Comparison of ENCODE assay signal across 9 mouse cellular contexts in the genomic region with DNA sequence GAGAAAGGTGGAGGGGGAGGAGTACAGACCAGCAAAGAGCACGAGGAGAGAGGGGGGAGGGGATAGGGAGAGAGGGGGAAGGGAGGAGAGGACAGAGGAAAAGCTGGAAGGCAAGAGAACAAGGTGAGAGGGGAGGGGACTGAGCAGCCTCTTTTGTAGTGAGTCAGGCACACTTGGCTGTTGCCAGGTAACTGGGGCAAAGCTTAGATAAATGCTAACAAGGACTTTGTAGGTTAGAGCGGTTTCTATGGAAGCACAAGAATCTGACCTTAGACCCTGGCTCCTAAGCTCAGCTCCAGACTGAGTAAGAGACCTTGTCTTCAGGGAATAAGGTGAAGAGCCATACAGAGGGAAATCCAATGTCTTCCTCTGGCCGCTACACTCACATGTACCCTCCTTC. TPM values are rescaled to one million over a fixed set of nuclear protein-coding genes. Genes with fewer than 3 reads are reported as not detected.
DNase-seq lines count a peak whose midpoint lies in the region; ATAC-seq and TF ChIP-seq lines count a peak whose summit lies in the region.
"Had no signal": no experiment of that assay in that cellular context is flagged by ENCODE, and none has a peak within 500 bp of the region (broad histone marks: within the 10 kb centered on the region; RNA-seq: fewer than 3 reads in every experiment).

No protein-coding gene starts in this region.

- TF ChIP-seq CTCF in thymus, adult 2 months (IDR thresholded peaks at IDR 0.05; ENCODE audit: borderline replicate concordance, control insufficient read depth, extremely low read depth, insufficient read depth, low read length, poor library complexity), result no peak

- WGBS in embryonic facial prominence, embryonic 11.5 days, result 27% methylated on average over 3 of the region's 3 CpGs
- 42% methylated on average over 3 of the region's 3 CpGs for WGBS in kidney, embryonic 15.5 days
- WGBS in midbrain, embryonic 10.5 days, result 15% methylated on average over 3 of the region's 3 CpGs
- WGBS in thymus, adult 2 months, result 93% methylated on average over 3 of the region's 3 CpGs

- H3K27me3 ChIP-seq in embryonic facial prominence, embryonic 11.5 days (ENCODE audit: control insufficient read depth, insufficient read depth, low read length), result no peaks in the 10 kb centered on the region
- no peaks in the 10 kb centered on the region for H3K27me3 ChIP-seq in kidney, embryonic 15.5 days
- no peaks in the 10 kb centered on the region for H3K27me3 ChIP-seq in midbrain, embryonic 10.5 days (ENCODE audit: low read depth, poor library complexity, severe bottlenecking)
- H3K27me3 ChIP-seq in thymus, adult 2 months (ENCODE audit: control insufficient read depth, insufficient read depth, low read length), result no peaks in the 10 kb centered on the region
- H3K27me3 ChIP-seq: embryonic facial prominence, embryonic 12.5 days had no signal

- no peaks in the 10 kb centered on the region for H3K4me1 ChIP-seq in embryonic facial prominence, embryonic 11.5 days (ENCODE audit: control insufficient read depth, insufficient read depth, low read length)
- no peaks in the 10 kb centered on the region for H3K4me1 ChIP-seq in kidney, embryonic 15.5 days
- H3K4me1 ChIP-seq in midbrain, embryonic 10.5 days, result peaks cover 15% of the 10 kb centered on the region
- no peaks in the 10 kb centered on the region for H3K4me1 ChIP-seq in thymus, adult 2 months (replicated peaks; ENCODE audit: control insufficient read depth, insufficient read depth, low read length)
- H3K4me1 ChIP-seq: embryonic facial prominence, embryonic 12.5 days had no signal

- no peak overlapping the region for H3K4me2 ChIP-seq in embryonic facial prominence, embryonic 11.5 days (ENCODE audit: low read depth, low read length)
- no peak overlapping the region for H3K4me2 ChIP-seq in kidney, embryonic 15.5 days
- H3K4me2 ChIP-seq: embryonic facial prominence, embryonic 12.5 days had no signal

- H3K9ac ChIP-seq in embryonic facial prominence, embryonic 11.5 days (replicated peaks; ENCODE audit: low read length), result no peak overlapping the region
- H3K9ac ChIP-seq in kidney, embryonic 15.5 days, result no peak overlapping the region
- H3K9ac ChIP-seq: embryonic facial prominence, embryonic 12.5 days had no signal

- TF ChIP-seq POLR2A in thymus, adult 2 months (IDR thresholded peaks at IDR 0.05; ENCODE audit: control insufficient read depth, extremely low read depth, insufficient read depth, low read length, poor library complexity), result no peak

- H3K9me3 ChIP-seq in embryonic facial prominence, embryonic 11.5 days (replicated peaks; ENCODE audit: control insufficient read depth, low read length), result no peaks in the 10 kb centered on the region
- no peaks in the 10 kb centered on the region for H3K9me3 ChIP-seq in kidney, embryonic 15.5 days (replicated peaks)
- H3K9me3 ChIP-seq in midbrain, embryonic 10.5 days (replicated peaks), result no peaks in the 10 kb centered on the region
- H3K9me3 ChIP-seq: embryonic facial prominence, embryonic 12.5 days had no signal

- H3K36me3 ChIP-seq in embryonic facial prominence, embryonic 11.5 days (replicated peaks; ENCODE audit: control insufficient read depth, insufficient read depth, low read depth, low read length), result no peaks in the 10 kb centered on the region
- H3K36me3 ChIP-seq in kidney, embryonic 15.5 days, result peaks cover 3% of the 10 kb centered on the region; the same call in 1 of the 2 replicates
- peaks cover 1% of the 10 kb centered on the region for H3K36me3 ChIP-seq in midbrain, embryonic 10.5 days
- H3K36me3 ChIP-seq in thymus, adult 2 months (ENCODE audit: control insufficient read depth, insufficient read depth, low read length), result no peaks in the 10 kb centered on the region
- H3K36me3 ChIP-seq: embryonic facial prominence, embryonic 12.5 days had no signal

- DNase-seq in R1 (ENCODE audit: low read depth, low spot score), result peak; percentile 96
- DNase-seq in embryonic facial prominence, embryonic 11.5 days (ENCODE audit: low spot score), result peak; percentile 16
- peak; percentile 52 for DNase-seq in midbrain, embryonic 10.5 days (ENCODE audit: low spot score)
- no peak for DNase-seq in cerebellum, postnatal 14 days
- DNase-seq in thymus, postnatal 14 days, result no peak
- no peak for DNase-seq in ovary, adult 18-20 months (ENCODE audit: low spot score)
- DNase-seq in thymus, adult 2 months, result no peak

- ATAC-seq in embryonic facial prominence, embryonic 11.5 days (replicated peaks; ENCODE audit: insufficient number of reproducible peaks, low FRiP score, low TSS enrichment, low read depth), result 0 out of 2 replicates have a peak, but pooled peaks have one; percentile 67
- peak; percentile 67 for ATAC-seq in kidney, embryonic 15.5 days (replicated peaks; ENCODE audit: low FRiP score)

- no peak overlapping the region for H3K27ac ChIP-seq in embryonic facial prominence, embryonic 11.5 days (replicated peaks; ENCODE audit: low read depth, low read length)
- H3K27ac ChIP-seq in kidney, embryonic 15.5 days, result no peak overlapping the region
- no peak overlapping the region for H3K27ac ChIP-seq in midbrain, embryonic 10.5 days (replicated peaks)
- no peak overlapping the region for H3K27ac ChIP-seq in thymus, adult 2 months (ENCODE audit: control insufficient read depth, insufficient read depth, low read length)
- H3K27ac ChIP-seq: embryonic facial prominence, embryonic 12.5 days had no signal

- no peak overlapping the region for H3K4me3 ChIP-seq in embryonic facial prominence, embryonic 11.5 days (ENCODE audit: low read depth, low read length)
- no peak overlapping the region for H3K4me3 ChIP-seq in kidney, embryonic 15.5 days (replicated peaks)
- no peak overlapping the region for H3K4me3 ChIP-seq in midbrain, embryonic 10.5 days
- no peak overlapping the region for H3K4me3 ChIP-seq in thymus, adult 2 months (ENCODE audit: control insufficient read depth, insufficient read depth, low read length)
- H3K4me3 ChIP-seq: embryonic facial prominence, embryonic 12.5 days had no signal

RNA-seq across cellular contexts. Expression of a gene that starts 21.7 kb away (rescaled TPM):
- 6.5 and 8.4 TPM in 2 replicates for polyA plus RNA-seq in embryonic facial prominence, embryonic 11.5 days (2014; fragmentation: Nextera tagmentation; extraction: Ambion mirVana)
- 2.6 and 5.2 TPM in 2 replicates for polyA plus RNA-seq in kidney, embryonic 15.5 days (2015; fragmentation: Nextera tagmentation; extraction: Ambion mirVana)
- 4.1 and 5.0 TPM in 2 replicates for polyA plus RNA-seq in midbrain, embryonic 10.5 days (2016; fragmentation: Nextera tagmentation; extraction: Ambion mirVana)
- polyA plus RNA-seq in thymus, adult 2 months (2012; rRNA removed), result not detected in 2 replicates

RNA-seq across cellular contexts. Expression of a gene that starts 51.4 kb away (rescaled TPM):
- 24.7 and 27.0 TPM in 2 replicates for polyA plus RNA-seq in embryonic facial prominence, embryonic 11.5 days (2014; fragmentation: Nextera tagmentation; extraction: Ambion mirVana)
- polyA plus RNA-seq in kidney, embryonic 15.5 days (2015; fragmentation: Nextera tagmentation; extraction: Ambion mirVana), result 27.3 and 29.6 TPM in 2 replicates
- 17.2 and 20.0 TPM in 2 replicates for polyA plus RNA-seq in midbrain, embryonic 10.5 days (2016; fragmentation: Nextera tagmentation; extraction: Ambion mirVana)
- 13.3 and 17.7 TPM in 2 replicates for polyA plus RNA-seq in thymus, adult 2 months (2012; rRNA removed)

RNA-seq across cellular contexts. Expression of a gene that starts 55.0 kb away (rescaled TPM):
- 108 and 121 TPM in 2 replicates for polyA plus RNA-seq in embryonic facial prominence, embryonic 11.5 days (2014; fragmentation: Nextera tagmentation; extraction: Ambion mirVana)
- polyA plus RNA-seq in kidney, embryonic 15.5 days (2015; fragmentation: Nextera tagmentation; extraction: Ambion mirVana), result 64.0 and 73.2 TPM in 2 replicates
- 86.3 and 102 TPM in 2 replicates for polyA plus RNA-seq in midbrain, embryonic 10.5 days (2016; fragmentation: Nextera tagmentation; extraction: Ambion mirVana)
- 26.7 and 30.8 TPM in 2 replicates for polyA plus RNA-seq in thymus, adult 2 months (2012; rRNA removed)

Comparison
In these comparisons a context has a peak if more than half of its experiments do, and no peak if none do; other contexts are left out.
1. DNase-seq: peak in R1 (single experiment), embryonic facial prominence, embryonic 11.5 days (single experiment) and midbrain, embryonic 10.5 days (single experiment); none in cerebellum, postnatal 14 days (0 of 2), thymus, postnatal 14 days (single experiment), ovary, adult 18-20 months (single experiment) and thymus, adult 2 months (single experiment).